Mouse (Mus musculus) lung, postnatal 0 days (tissue): ENCODE measurements around the gene Cyp2s1.

Experiments used
- CTCF ChIP-seq: IDR thresholded peaks from 2 replicates; pipeline ENCODE4 v1.5.1; 2016; ENCODE audit warnings: antibody characterized with exemption, mild to moderate bottlenecking
- EP300 ChIP-seq: IDR thresholded peaks from 2 replicates; pipeline ENCODE4 v1.6.1; 2016; ENCODE audit warnings: antibody characterized with exemption, mild to moderate bottlenecking, control low read depth

DNA sequence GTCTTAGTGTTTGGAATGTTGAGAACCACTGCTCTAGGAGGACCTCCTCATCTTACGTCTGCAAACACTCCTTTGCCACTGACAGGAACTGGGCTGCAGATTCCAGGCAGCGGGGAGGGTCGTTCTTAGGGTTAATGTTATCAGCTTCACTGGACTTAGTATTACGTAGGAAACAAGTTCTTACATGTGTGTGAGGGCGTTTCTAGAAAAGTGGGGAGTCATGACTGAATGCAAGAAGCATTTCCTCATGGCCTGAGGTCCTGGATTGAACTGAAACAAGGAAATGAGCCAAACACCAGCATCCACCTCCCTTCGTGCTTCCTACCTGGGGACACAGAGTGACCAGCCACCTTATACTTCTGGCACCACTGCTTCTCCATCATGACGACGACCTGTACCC lies 27.7 kb upstream of the Cyp2s1 start:
- no peak for TF ChIP-seq CTCF
- TF ChIP-seq EP300 = no peak
